Mouse (Mus musculus) ES-E14 (cell line): ENCODE measurements around the gene BC005624. TPM values are rescaled to one million over a fixed set of nuclear protein-coding genes. Genes with fewer than 3 reads are reported as not detected.

ENCODE experiments used
- DNase-seq: peaks from one replicate; pipeline ENCODE4 v3.0.0-alpha.2; 2013; ENCODE audit warnings: low read depth, low spot score
- H3K27ac ChIP-seq: 2 replicates; pipeline ENCODE4 v1.5.1; 2012; ENCODE audit warnings: low read depth, mild to moderate bottlenecking, low read length, moderate library complexity, mixed read lengths; ENCODE audit not compliant: poor library complexity, insufficient read depth, severe bottlenecking
- H3K36me3 ChIP-seq: 2 replicates; pipeline ENCODE4 v1.6.1; 2012; ENCODE audit warnings: mild to moderate bottlenecking, low read length, moderate library complexity, mixed read lengths; ENCODE audit not compliant: control insufficient read depth, poor library complexity, insufficient read depth, severe bottlenecking
- H3K4me1 ChIP-seq, 2 experiments: fragments of 150-350 bp in 1 of 2; sonication (generic) in 1 of 2; 2 replicates each; pipeline ENCODE4 v1.6.1; 2012; ENCODE audit warnings: low read length in 2 of 2, mild to moderate bottlenecking in 1 of 2, mixed read lengths in 1 of 2; ENCODE audit not compliant: control insufficient read depth in 2 of 2, insufficient read depth in 2 of 2, poor library complexity in 1 of 2
- H3K4me3 ChIP-seq, 2 experiments: fragments of 150-350 bp in 1 of 2; sonication (generic) in 1 of 2; 2 replicates each; pipeline ENCODE4 v1.5.1; 2012; ENCODE audit warnings: low read length in 2 of 2, low read depth in 1 of 2, mild to moderate bottlenecking in 1 of 2, mixed read lengths in 1 of 2; ENCODE audit not compliant: insufficient read depth in 1 of 2, poor library complexity in 1 of 2, severe bottlenecking in 1 of 2
- H3K9ac ChIP-seq: 2 replicates; pipeline ENCODE4 v1.6.1; 2012; ENCODE audit warnings: low read depth, mild to moderate bottlenecking, low read length, mixed read lengths; ENCODE audit not compliant: poor library complexity, insufficient read depth, severe bottlenecking
- H3K9me3 ChIP-seq: fragments of 150-350 bp; sonication (generic); 2 replicates; pipeline ENCODE4 v1.6.1; 2012; ENCODE audit warnings: low read depth, mild to moderate bottlenecking, low read length; ENCODE audit not compliant: control insufficient read depth, insufficient read depth
- CHD2 ChIP-seq: IDR thresholded peaks from 2 replicates; pipeline ENCODE4 v1.6.1; 2014; ENCODE audit warnings: mild to moderate bottlenecking, low read depth, low read length, inconsistent platforms
- HCFC1 ChIP-seq: IDR thresholded peaks from 2 replicates; pipeline ENCODE4 v1.6.1; 2012; ENCODE audit warnings: low read length, inconsistent platforms, borderline replicate concordance; ENCODE audit not compliant: insufficient read depth
- MAFK ChIP-seq: IDR thresholded peaks from 2 replicates; pipeline ENCODE4 v1.6.1; 2014; ENCODE audit warnings: mild to moderate bottlenecking, low read depth, low read length, inconsistent platforms; ENCODE audit not compliant: insufficient read depth
- ZC3H11A ChIP-seq: IDR thresholded peaks from 2 replicates; pipeline ENCODE4 v1.6.1; 2012; ENCODE audit warnings: low read depth, mild to moderate bottlenecking, inconsistent platforms, low read length, borderline replicate concordance
- ZNF384 ChIP-seq: IDR thresholded peaks from 2 replicates; pipeline ENCODE4 v1.6.1; 2012; ENCODE audit warnings: low read depth, low read length, inconsistent platforms
- in situ Hi-C, 2 experiments: fragments of 600-800 bp; cut with MboI; formaldehyde crosslinking; loops; one replicate each; pipeline ENCODE4 v1.15.1; 2025; ENCODE audit warnings: low sequenced_read_pairs in 2 of 2, inconsistent platforms in 1 of 2; ENCODE audit not compliant: unreplicated experiment in 2 of 2
- total RNA-seq: library from RNA; depleted of rRNA; stranded (reverse); fragments of 300-350 nt; gene quantifications from 2 replicates; pipeline ENCODE4 v1.2.3, GENCODE M21; 2012

BC005624 gene
- total RNA-seq, 1 experiment = 36.6 TPM

DNA sequence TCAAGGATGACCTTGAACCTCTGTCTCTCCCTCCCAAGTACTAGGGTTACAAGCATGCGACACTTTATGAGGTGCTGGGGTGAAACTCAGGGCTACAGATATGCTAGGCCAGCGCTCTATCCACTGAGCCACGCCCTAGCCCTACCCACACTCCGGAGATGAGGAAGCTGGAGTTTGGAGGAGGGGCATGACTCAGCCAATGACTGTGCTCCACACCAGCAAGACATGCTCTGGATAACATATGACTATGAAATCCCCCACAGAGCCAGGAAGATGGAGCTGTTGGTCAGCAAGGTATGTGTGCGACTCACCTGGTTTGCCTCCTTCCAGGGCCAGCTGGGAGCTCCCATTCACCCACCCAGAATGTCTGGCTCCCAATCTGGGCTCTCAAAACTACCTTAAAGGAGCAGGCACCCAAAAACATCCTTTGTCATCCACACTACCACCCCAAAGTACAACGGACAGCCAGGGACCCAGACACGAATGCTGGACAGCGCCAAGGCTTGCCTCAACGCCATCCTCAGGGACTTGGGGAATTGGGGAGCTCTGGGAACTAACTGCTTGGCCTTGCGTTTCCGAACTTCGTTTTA, 53.0 kb downstream of the BC005624 start:
- TF ChIP-seq ZNF384 = no peak
- TF ChIP-seq CHD2 = no peak
- no peak for TF ChIP-seq MAFK
- no peak for TF ChIP-seq HCFC1
- TF ChIP-seq ZC3H11A = no peak
- H3K4me1 ChIP-seq = peaks cover 6 to 32% of the 10 kb centered on the region in 2 experiments
- no peak for DNase-seq
- in situ Hi-C loops = no loop called here
- peak overlapping the region; percentile 69 for H3K27ac ChIP-seq
- H3K9ac ChIP-seq = peak overlapping the region; percentile 37; the same call in 1 of the 2 replicates
- no peaks in the 10 kb centered on the region for H3K9me3 ChIP-seq
- H3K4me3 ChIP-seq = peak overlapping the region; percentile 31 to 61; a peak in 3 of 4 replicates
- H3K36me3 ChIP-seq = no peaks in the 10 kb centered on the region

DNA sequence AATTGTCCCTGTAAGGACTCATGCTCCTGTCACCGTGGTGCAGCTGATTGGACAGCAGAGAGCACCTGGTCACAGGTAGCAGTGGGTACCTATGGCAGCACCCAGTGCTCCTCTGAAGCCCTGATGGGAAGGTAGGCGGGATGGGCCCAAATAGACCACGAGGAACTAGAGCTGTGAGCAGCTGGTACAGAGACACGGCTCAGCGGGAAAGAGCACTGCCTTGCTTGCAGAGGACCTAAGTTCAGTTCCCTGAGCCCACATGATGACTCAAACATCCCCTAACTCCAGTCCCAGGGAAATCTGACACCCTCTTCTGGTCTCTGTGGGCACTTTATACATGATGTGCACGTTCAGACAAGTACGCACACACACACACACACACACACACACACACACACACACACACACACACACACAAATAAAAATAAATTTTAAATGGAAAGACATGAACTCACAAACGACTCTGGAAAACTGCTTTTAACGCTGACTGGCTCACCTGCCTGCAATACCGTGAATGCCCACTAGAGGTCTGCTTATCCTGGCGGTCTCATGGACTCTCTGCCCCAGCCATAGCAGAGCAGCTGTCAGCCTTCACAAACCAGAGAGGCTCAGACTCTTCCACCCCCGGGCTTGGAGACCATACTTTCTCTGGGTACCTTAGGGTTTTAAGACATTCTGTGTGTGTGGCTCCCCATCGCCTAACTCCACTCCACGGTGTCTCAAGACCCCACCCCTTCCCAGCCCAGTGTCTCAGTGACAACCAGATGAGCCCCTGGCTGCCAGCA, 54.0 kb downstream of the BC005624 start:
- in situ Hi-C loops = no loop called here
- peak overlapping the region; percentile 86 for H3K27ac ChIP-seq

DNA sequence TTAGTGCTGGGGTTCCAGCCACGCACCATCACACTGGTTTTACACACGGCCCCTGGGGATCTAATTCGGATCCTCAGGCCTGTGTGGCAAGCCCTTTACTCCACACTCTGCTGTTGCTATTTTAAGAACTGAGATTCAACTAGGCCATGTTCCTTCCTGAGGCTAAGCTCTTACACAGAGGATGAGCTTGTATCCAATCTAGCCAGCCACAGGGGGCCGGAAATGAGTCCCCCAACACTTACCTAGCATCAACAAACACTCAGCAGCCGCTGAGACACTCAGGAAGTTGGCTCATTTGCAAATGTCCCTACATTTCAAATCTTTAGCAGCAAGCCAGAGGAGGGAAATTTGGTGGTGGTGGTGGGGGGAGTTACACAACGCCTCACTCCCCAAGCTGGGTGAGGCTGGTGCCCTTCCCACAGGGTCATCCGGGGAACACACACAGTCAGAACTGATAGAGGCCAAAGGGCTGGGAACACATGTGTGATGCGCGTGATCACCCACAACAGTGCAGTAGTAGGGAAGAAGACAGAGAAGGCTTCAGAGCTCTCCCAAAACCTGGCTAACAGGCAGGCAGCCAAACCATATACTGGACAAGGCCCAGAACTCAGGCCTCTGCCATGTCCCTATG, 54.7 kb downstream of the BC005624 start:
- Histone ChIP-seq H3K4me3 (no peak overlapping the region), H3K4me1 (peaks cover 6 to 31% of the 10 kb centered on the region in 2 experiments), H3K9ac (peak overlapping the region; percentile 67; the same call in 1 of the 2 replicates), H3K27ac (peak overlapping the region; percentile 86), H3K36me3 (no peaks in the 10 kb centered on the region), H3K9me3 (no peaks in the 10 kb centered on the region)
- TF ChIP-seq MAFK (no peak), CHD2 (no peak)
- no peak for DNase-seq
- in situ Hi-C loops = no loop called here

More for the DNA sequence above, 54.0 kb downstream of the BC005624 start:
- H3K9me3 ChIP-seq = no peaks in the 10 kb centered on the region
- H3K4me3 ChIP-seq = no peak overlapping the region
- TF ChIP-seq MAFK (0 out of 2 replicates have a peak, but pooled peaks have one; percentile 22), ZC3H11A (no peak)
- no peaks in the 10 kb centered on the region for H3K36me3 ChIP-seq
- peak overlapping the region; percentile 29; the same call in 1 of the 2 replicates for H3K9ac ChIP-seq
- peaks cover 6 to 32% of the 10 kb centered on the region in 2 experiments for H3K4me1 ChIP-seq
- DNase-seq = peak; percentile 82

DNA sequence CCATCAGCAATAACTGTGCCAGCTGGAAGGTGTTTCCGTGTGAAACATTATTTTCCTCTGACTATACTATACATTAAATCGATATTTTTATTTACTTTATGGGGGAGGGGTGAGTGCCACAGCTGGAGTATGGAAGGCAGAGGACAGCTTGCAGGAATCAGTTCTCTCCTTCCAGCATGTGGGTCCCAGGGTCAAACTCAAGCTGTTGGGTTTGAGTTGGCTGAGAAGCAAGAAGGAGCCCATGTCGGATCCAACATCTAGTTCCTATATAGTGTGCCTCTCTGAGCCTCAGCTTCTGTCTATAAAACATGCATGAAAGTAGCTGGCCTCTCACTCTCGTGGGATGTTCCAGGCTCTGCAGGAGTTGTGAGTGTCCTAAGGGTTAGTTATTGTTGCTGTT, 55.6 kb downstream of the BC005624 start:
- DNase-seq = no peak

More for the DNA sequence above, 55.6 kb downstream of the BC005624 start:
- Histone ChIP-seq H3K36me3 (no peaks in the 10 kb centered on the region), H3K4me1 (peaks cover 6 to 29% of the 10 kb centered on the region in 2 experiments), H3K4me3 (no peak overlapping the region), H3K9ac (0 out of 2 replicates have a peak overlapping the region, but pooled peaks have one; percentile 67), H3K27ac (peak overlapping the region; percentile 86), H3K9me3 (no peaks in the 10 kb centered on the region)
- TF ChIP-seq CHD2 (no peak), ZNF384 (no peak), HCFC1 (no peak), MAFK (no peak), ZC3H11A (no peak)
- in situ Hi-C loops = no loop called here
